Mouse (Mus musculus) heart, embryonic 15.5 days (tissue): ENCODE measurements at regions not wholly inside any gene's neighbourhood (a gene's known extent, or its start where the extent isn't known, plus 50 kb on each side); places are given as distances from the start of the nearest gene placed in this dataset.

Source experiments
- ATAC-seq: fragments of 200-750 bp; cut with Nextera tagmentation; replicated peaks from 2 replicates; pipeline ENCODE4 v1.8.0; 2017; ENCODE audit warnings: low read depth, moderate TSS enrichment; ENCODE audit not compliant: insufficient number of reproducible peaks, insufficient read depth, low FRiP score
- H3K27ac ChIP-seq: fragments of 300-500 bp; sonication (generic); 2 replicates; pipeline ENCODE4 v1.5.1; 2015; ENCODE audit warnings: mild to moderate bottlenecking, inconsistent platforms
- H3K27me3 ChIP-seq: fragments of 300-500 bp; sonication (generic); 2 replicates; pipeline ENCODE4 v1.6.1; 2015; ENCODE audit warnings: inconsistent platforms
- H3K36me3 ChIP-seq: fragments of 300-500 bp; sonication (generic); 2 replicates; pipeline ENCODE4 v1.6.1; 2015; ENCODE audit warnings: mild to moderate bottlenecking, inconsistent platforms
- H3K4me1 ChIP-seq: fragments of 300-500 bp; sonication (generic); replicated peaks from 2 replicates; pipeline ENCODE4 v1.6.1; 2015; ENCODE audit warnings: inconsistent platforms
- H3K4me2 ChIP-seq: fragments of 300-500 bp; sonication (generic); 2 replicates; pipeline ENCODE4 v1.6.1; 2015; ENCODE audit warnings: inconsistent platforms, mild to moderate bottlenecking, moderate library complexity
- H3K4me3 ChIP-seq: fragments of 300-500 bp; sonication (generic); 2 replicates; pipeline ENCODE4 v1.5.1; 2015; ENCODE audit warnings: mild to moderate bottlenecking, inconsistent platforms
- H3K9ac ChIP-seq: fragments of 300-500 bp; sonication (generic); 2 replicates; pipeline ENCODE4 v1.6.1; 2015; ENCODE audit warnings: mild to moderate bottlenecking, inconsistent platforms
- H3K9me3 ChIP-seq: fragments of 300-500 bp; sonication (generic); replicated peaks from 2 replicates; pipeline ENCODE4 v1.6.1; 2016; ENCODE audit warnings: inconsistent platforms
- WGBS: fragments of 180-500 bp; shearing (Covaris S2); methylation state at CpG from one replicate; pipeline ENCODE4 v1.1.7; 2015; ENCODE audit warnings: mixed read lengths; 5-methylcytosine and 5-hydroxymethylcytosine counted together

DNA sequence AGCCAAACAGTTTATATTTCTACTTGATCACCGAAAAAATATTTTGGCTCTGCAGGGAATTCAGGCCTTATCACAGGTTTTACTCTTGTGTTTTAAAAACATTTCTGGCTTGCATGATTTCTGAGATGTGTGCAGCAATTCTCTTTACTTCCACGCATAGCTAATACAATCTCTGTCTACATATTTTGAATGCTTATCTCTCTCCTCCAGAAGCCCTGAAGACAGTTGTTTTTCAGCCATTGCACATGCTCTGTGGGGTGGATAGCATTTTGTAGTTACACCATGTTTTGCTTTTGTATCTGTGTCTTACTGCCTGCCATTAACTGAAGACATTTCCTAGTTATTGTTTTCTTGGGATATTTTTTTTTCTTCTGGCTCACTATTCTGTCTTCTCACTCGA, 252.6 kb upstream of the Nr5a2 start:
- H3K27me3 ChIP-seq = no peaks in the 10 kb centered on the region
- H3K9ac ChIP-seq = no peak overlapping the region
- no peak overlapping the region for H3K27ac ChIP-seq
- H3K36me3 ChIP-seq = no peaks in the 10 kb centered on the region
- 51% methylated on average over 3 of the region's 3 CpGs for WGBS
- H3K4me1 ChIP-seq = no peaks in the 10 kb centered on the region
- ATAC-seq = no peak
- H3K4me2 ChIP-seq = no peak overlapping the region
- no peak overlapping the region for H3K4me3 ChIP-seq
- no peaks in the 10 kb centered on the region for H3K9me3 ChIP-seq

DNA sequence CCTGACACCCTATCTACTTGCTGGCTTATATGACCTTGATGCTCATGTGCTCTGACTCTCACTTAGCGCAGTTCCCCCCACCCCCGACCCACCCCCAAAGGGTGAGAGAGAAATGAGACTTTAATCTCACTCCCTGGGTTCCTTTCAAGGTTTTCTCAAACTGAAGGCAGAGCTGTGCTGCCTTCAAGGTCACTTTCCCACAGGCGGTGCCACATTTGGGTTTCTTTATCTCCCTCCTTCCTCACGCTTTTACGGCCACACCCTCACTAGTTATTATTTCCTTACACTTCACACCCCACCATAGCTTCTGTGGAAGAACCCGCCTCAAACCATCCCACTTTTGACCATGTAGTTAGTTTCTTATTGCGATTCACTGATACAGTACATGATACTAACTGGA, 244.1 kb upstream of the Nr5a2 start:
- Histone ChIP-seq H3K4me3 (no peak overlapping the region), H3K27me3 (no peaks in the 10 kb centered on the region), H3K27ac (no peak overlapping the region), H3K4me2 (no peak overlapping the region), H3K9me3 (no peaks in the 10 kb centered on the region), H3K36me3 (no peaks in the 10 kb centered on the region), H3K9ac (no peak overlapping the region), H3K4me1 (no peaks in the 10 kb centered on the region)
- ATAC-seq = no peak
- WGBS = 69% methylated on average over 7 of the region's 7 CpGs

DNA sequence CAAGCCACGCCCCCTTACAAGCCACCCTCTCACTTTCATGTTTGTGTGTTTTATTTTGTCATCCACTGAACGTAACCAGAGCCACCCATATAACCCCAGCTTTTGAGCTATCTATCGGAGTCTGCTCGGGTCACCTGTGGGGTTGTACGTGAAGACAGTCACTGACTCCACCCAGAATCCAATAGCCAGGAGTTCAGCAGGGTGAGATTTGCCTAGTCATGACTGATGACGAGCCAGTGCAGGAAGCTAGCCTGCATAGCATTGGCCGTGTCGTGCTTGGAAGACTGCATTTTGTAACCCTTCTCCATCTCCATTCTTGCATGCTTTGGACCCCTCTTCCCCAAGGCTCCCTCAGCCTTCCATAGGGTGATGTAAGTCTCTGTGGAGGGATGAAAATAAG, 243.3 kb upstream of the Nr5a2 start:
- H3K4me3 ChIP-seq = no peak overlapping the region
- no peak overlapping the region for H3K4me2 ChIP-seq
- H3K9me3 ChIP-seq = no peaks in the 10 kb centered on the region
- ATAC-seq = no peak
- H3K36me3 ChIP-seq = no peaks in the 10 kb centered on the region
- 67% methylated on average over 8 of the region's 8 CpGs for WGBS
- H3K9ac ChIP-seq = no peak overlapping the region
- no peaks in the 10 kb centered on the region for H3K27me3 ChIP-seq
- no peaks in the 10 kb centered on the region for H3K4me1 ChIP-seq
- H3K27ac ChIP-seq = no peak overlapping the region

DNA sequence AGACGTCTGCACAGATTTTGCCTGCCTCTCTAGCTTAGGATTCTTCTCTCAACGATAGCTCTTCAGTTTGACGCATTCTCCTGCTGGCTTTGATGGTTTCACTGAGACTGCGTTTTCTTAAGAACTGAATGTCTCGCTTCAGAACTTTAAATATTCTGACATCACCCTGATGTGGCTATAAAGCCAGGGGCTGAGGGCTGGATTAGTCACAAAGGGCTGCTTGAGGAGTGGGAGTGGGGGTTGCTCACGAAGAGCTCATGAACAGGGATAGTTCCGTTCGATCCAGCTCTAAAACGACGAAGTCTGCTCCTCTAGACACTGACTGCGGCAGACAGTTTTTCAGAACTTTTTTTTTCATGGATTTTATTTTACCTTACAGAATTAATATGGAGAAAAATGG, 240.7 kb upstream of the Nr5a2 start:
- WGBS = 77% methylated on average over 11 of the region's 11 CpGs
- Histone ChIP-seq H3K4me2 (no peak overlapping the region), H3K9ac (no peak overlapping the region), H3K9me3 (no peaks in the 10 kb centered on the region), H3K4me3 (no peak overlapping the region), H3K4me1 (no peaks in the 10 kb centered on the region), H3K27ac (no peak overlapping the region), H3K36me3 (no peaks in the 10 kb centered on the region), H3K27me3 (no peaks in the 10 kb centered on the region)
- ATAC-seq = no peak

DNA sequence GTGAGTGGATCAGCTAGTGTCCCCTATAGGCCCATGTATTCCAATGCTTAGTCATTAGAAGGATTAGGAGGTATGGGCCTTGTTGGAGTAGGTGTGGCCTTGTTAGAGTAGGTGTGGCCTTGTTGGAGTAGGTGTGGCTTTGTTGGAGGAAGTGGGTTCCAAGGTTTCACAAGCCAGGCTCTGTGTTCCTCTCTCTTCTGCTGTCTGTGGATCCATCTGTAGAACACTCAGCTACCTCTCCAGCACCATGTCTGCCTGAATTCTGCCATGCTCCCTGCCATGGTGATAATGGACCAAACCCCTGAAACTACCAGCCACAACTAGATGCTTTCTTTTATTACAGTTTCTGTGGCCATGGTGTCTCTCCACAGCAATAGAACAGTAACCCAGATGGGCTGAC, 235.7 kb upstream of the Nr5a2 start:
- ATAC-seq = no peak
- Histone ChIP-seq H3K4me1 (no peaks in the 10 kb centered on the region), H3K36me3 (no peaks in the 10 kb centered on the region)

DNA sequence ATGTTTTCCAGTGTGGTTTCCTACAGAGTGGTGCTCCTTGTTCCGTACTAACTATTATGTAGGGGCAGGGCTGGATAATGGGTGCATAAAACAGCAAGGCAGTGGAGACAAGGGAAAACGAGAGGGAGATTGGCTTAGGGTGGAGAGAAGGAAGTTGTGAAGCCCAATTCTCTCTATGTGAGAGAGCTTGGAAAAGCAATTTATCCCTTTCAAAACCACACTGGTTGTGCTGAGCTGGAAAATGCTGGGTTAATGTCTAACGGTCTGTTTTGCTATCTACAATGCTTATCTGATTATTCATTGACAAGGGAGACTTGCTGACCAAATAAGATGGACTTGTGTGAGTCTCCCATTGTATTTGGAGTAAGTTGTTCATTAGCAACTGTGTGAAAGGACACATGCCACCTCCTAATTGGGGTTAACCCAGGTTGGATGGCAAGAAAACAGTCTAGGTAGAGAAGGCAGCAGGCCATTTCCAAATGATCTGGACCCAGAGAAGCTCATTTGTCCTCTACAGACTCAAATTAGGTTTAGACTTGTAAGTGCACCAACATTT, 234.9 kb upstream of the Nr5a2 start:
- Histone ChIP-seq H3K36me3 (no peaks in the 10 kb centered on the region), H3K4me2 (no peak overlapping the region), H3K4me1 (no peaks in the 10 kb centered on the region), H3K9ac (no peak overlapping the region), H3K27me3 (no peaks in the 10 kb centered on the region), H3K4me3 (no peak overlapping the region), H3K27ac (no peak overlapping the region), H3K9me3 (no peaks in the 10 kb centered on the region)
- ATAC-seq = no peak
- WGBS = 68% methylated on average over 3 of the region's 3 CpGs

More for the DNA sequence above, 235.7 kb upstream of the Nr5a2 start:
- no peaks in the 10 kb centered on the region for H3K9me3 ChIP-seq
- H3K27me3 ChIP-seq = no peaks in the 10 kb centered on the region
- H3K4me3 ChIP-seq = no peak overlapping the region
- H3K27ac ChIP-seq = no peak overlapping the region
- H3K4me2 ChIP-seq = no peak overlapping the region
- no peak overlapping the region for H3K9ac ChIP-seq

DNA sequence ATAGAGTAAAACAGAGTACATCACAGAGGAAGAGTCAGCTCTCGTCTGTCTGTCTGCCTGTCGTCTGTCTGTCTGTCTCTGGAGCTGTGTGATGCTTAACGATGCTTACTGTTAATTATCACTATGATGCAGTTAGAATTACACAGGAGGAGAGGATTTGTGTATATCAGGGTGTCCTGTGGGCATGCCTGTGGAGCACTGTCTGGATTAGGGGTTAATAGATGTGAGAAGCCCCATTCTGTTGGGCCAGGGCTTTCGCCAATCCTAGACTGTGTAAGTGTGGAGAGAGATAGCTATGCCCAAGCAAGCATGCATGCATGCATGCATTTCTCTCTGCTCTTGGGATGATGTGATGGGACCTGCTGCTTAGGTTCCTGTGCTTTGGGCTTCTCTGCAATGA, 218.0 kb upstream of the Nr5a2 start:
- Histone ChIP-seq H3K4me1 (no peaks in the 10 kb centered on the region), H3K4me2 (no peak overlapping the region), H3K27ac (no peak overlapping the region), H3K36me3 (no peaks in the 10 kb centered on the region), H3K9me3 (no peaks in the 10 kb centered on the region), H3K9ac (no peak overlapping the region), H3K27me3 (no peaks in the 10 kb centered on the region), H3K4me3 (no peak overlapping the region)
- 89% methylated on average over 4 of the region's 4 CpGs for WGBS
- no peak for ATAC-seq

DNA sequence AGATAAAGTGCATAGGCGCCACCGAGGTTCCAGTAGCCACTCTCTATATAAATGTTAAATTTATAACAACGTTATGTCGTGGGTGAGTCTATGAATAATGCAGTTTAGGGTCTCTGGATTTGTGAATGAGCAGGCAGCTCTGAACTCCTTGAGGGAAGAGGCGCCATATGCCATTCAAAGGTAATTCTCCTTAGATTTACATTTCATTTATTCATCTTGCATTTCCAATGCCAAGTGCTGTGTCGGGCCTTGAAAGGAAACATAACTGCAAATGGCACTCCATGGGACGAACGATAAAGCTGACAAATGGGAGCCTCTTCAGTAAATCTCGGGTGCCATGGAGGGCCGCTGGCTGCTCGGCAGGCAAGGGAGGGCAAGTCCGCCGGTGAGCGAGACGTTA, 216.4 kb upstream of the Nr5a2 start:
- no peak for ATAC-seq

DNA sequence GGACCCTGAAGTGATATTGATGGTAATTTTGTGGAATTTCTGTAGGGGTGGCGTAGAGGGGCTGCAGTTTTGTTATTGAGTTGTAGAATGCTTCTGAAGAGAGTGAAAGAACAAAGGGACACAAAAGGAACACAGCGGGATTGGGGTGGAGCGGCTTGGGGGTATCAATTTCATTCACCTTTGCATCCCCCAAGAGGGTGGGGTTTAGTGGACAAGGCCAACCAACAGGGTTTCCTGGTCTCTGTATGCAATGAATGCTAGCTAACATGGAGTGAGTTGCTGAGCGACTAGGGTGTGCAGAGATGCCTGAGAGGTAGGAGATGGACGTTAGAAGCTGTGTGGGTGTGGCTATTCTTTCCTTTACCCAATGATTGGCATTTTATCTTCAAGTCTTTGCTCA, 213.8 kb upstream of the Nr5a2 start:
- H3K9me3 ChIP-seq = no peaks in the 10 kb centered on the region
- no peak overlapping the region for H3K9ac ChIP-seq
- H3K4me3 ChIP-seq = no peak overlapping the region
- no peak overlapping the region for H3K4me2 ChIP-seq
- ATAC-seq = no peak
- H3K27me3 ChIP-seq = no peaks in the 10 kb centered on the region
- 67% methylated on average over 5 of the region's 5 CpGs for WGBS
- no peaks in the 10 kb centered on the region for H3K36me3 ChIP-seq
- H3K27ac ChIP-seq = no peak overlapping the region
- H3K4me1 ChIP-seq = no peaks in the 10 kb centered on the region

More for the DNA sequence above, 216.4 kb upstream of the Nr5a2 start:
- no peak overlapping the region for H3K27ac ChIP-seq
- H3K4me2 ChIP-seq = no peak overlapping the region
- no peaks in the 10 kb centered on the region for H3K4me1 ChIP-seq
- H3K9me3 ChIP-seq = no peaks in the 10 kb centered on the region
- no peaks in the 10 kb centered on the region for H3K27me3 ChIP-seq
- 83% methylated on average over 15 of the region's 15 CpGs for WGBS
- H3K9ac ChIP-seq = no peak overlapping the region
- no peak overlapping the region for H3K4me3 ChIP-seq
- no peaks in the 10 kb centered on the region for H3K36me3 ChIP-seq

DNA sequence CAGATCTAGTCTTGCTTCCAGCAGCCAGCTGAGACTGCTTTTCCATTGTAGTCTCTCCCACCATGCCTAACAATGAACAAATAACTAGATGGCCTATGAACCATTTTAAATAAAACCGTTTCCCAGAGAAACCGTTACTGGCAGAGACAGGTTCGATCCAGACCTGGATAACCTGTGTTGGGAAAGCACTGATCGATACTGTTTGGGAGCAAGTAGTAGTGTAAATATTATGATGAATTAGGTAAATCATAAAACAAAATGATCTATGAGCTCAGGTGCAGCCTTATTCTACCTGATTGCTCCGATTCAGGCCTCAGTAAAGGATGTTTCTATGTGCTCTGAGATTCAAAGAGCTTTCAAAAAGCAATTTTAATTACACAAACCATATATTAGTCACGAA, 211.9 kb upstream of the Nr5a2 start:
- H3K36me3 ChIP-seq = no peaks in the 10 kb centered on the region
- H3K27me3 ChIP-seq = no peaks in the 10 kb centered on the region
- WGBS = 88% methylated on average over 6 of the region's 6 CpGs
- no peak overlapping the region for H3K27ac ChIP-seq
- H3K9ac ChIP-seq = no peak overlapping the region
- no peaks in the 10 kb centered on the region for H3K4me1 ChIP-seq
- no peaks in the 10 kb centered on the region for H3K9me3 ChIP-seq
- ATAC-seq = no peak
- H3K4me2 ChIP-seq = no peak overlapping the region
- no peak overlapping the region for H3K4me3 ChIP-seq

DNA sequence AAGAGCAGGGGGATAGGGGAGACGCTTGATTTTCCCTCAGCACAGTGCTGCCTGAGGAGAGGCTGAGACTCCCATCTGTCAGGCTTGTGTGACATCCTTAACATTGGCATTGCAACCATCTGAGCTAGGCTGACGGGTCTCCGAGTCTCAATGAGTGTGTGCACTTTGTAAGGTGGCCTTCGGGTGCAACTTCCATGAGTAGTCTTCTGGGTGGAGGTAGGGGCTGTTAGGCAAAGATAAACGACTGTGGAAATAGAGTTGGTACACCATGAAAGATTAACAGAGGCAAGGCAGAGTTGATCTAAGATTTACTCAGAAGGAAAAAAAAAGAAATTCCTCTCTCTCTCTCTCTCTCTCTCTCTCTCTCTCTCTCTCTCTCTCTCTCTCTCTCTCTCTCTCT, 211.2 kb upstream of the Nr5a2 start:
- ATAC-seq = no peak
- no peak overlapping the region for H3K9ac ChIP-seq
- H3K4me1 ChIP-seq = no peaks in the 10 kb centered on the region
- no peaks in the 10 kb centered on the region for H3K9me3 ChIP-seq
- no peaks in the 10 kb centered on the region for H3K27me3 ChIP-seq
- H3K4me2 ChIP-seq = no peak overlapping the region
- no peak overlapping the region for H3K4me3 ChIP-seq
- WGBS = 59% methylated on average over 5 of the region's 5 CpGs
- H3K36me3 ChIP-seq = no peaks in the 10 kb centered on the region
- no peak overlapping the region for H3K27ac ChIP-seq

DNA sequence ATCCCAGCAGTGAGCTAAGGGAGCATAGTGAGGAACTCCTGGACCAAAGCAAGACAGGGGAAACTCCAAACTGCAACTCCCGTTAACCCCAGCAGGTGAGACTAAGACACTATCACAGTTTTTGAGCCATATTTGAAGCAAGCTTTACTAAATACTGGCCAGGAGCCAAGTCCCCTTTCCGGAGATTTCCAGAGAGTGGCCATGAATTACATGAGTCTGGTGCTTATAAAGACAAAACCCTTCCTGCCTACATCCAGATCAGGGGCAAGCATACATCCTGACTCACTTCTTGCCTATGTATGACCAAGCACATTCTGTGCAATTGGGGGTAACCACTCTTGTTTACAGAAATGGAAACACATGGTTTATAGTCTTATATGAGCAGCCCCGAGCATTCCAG, 187.6 kb upstream of the Nr5a2 start:
- Histone ChIP-seq H3K4me3 (no peak overlapping the region), H3K27ac (no peak overlapping the region), H3K4me1 (0 out of 2 replicates have a peak, but pooled peaks cover 4% of the 10 kb centered on the region), H3K4me2 (no peak overlapping the region), H3K9ac (no peak overlapping the region), H3K9me3 (no peaks in the 10 kb centered on the region), H3K36me3 (no peaks in the 10 kb centered on the region), H3K27me3 (no peaks in the 10 kb centered on the region)
- 33% methylated on average over 3 of the region's 3 CpGs for WGBS
- ATAC-seq = no peak
